Mouse (Mus musculus) A20 (cell line): ENCODE measurements around the gene Il9r.

Experiments
- DNase-seq: peaks from one replicate; pipeline ENCODE4 v3.0.0-alpha.2; 2011; ENCODE audit warnings: low read depth, low spot score

Gene Il9r

GRCm38 (mm10) chr11:32159176-32159575, 40.9 kb downstream of the Il9r start:
- no peak for DNase-seq

GRCm38 (mm10) chr11:32157791-32158594, 42.1 kb downstream of the Il9r start:
- no peak for DNase-seq

GRCm38 (mm10) chr11:32156854-32157630, 43.0 kb downstream of the Il9r start:
- no peak for DNase-seq

GRCm38 (mm10) chr11:32153216-32153615, 46.9 kb downstream of the Il9r start:
- DNase-seq = no peak

DNA sequence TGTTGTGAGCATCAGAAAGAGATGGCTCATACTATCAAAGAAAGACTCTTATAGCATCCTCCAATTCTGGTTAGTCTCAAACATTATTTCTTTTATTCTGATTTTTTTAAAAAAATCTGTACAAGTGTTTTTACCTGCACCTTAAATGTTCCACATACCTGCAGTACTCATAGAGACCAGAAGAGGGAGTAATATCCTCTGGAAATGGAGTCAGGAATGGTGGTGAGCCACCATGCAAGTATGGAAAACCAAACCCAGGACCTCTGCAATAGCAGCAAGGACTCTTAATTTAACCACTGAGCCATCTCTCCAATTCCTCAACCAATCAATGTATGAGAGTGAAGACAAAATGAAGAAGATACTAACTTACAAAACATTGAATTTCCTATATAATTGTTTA, 47.3 kb downstream of the Il9r start:
- peak; percentile 23 for DNase-seq

GRCm38 (mm10) chr11:32151243-32151642, 48.8 kb downstream of the Il9r start:
- DNase-seq = no peak

DNA sequence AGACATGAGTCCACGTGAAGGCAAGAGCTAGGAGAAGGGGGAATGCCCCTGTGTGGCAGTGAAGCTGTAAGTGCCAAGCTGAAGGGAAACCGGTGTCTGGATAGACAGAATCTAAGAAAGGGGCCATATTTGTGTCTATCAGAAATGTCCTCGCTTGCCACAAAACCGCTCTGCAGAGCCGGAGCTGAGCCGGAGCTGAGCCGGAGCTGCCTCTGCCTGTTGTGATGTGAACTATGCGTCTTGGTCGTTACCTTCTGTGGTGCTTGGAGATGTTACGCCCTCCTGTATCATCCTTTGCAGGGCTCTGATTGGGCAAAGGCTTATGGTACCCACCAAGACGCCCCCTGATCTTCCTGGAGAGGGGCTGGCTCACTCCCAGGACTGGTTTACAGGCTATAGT, 50.5 kb downstream of the Il9r start:
- DNase-seq = no peak

DNA sequence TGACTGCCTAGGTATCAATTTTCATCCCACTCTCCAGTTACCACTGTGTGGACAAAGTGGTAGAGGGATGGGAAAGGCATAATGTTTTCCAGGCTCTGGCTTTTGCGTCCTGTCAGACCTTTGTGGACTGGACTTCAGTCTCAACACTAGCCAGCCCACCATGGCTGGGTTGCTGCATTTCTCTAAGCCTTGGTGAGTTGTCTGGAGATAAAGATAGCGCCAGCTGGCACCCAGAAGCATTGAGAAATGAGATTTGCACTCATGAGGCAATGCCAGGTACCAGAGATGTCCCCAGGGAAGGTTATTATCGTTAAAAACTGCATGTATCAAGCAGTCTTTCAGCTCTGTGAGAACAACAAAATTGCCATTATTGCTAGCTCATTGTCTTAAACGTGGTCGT, 57.3 kb downstream of the Il9r start:
- DNase-seq = no peak

GRCm38 (mm10) chr11:32141627-32142586, 58.2 kb downstream of the Il9r start:
- DNase-seq = no peak

- peak; percentile 62 for DNase-seq
Observed at GRCm38 (mm10) chr11:32141034-32141433, 59.0 kb downstream of the Il9r start.

DNA sequence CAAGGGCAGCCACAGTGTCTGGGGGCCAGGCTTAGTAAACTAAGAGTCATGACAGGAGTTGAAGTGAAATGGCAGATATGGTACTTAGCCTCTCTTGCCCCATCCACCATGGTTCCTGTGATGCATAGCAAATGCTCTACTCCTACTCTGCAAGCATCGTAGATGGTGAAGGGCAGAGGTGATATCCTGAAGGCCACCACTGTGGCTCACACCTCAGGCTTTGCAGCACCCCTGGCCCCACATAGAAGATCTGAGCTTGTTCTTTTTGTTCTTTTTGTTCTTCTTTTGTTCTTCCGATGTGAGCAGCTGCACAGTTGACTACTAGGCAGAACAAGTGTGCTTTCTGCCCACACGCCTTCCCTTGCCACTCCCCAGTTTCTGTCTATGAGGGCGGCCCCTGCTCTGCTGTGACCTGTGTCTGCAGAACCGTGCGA, 60.5 kb downstream of the Il9r start:
- no peak for DNase-seq

- DNase-seq = no peak
Observed at GRCm38 (mm10) chr11:32138614-32138964, 61.5 kb downstream of the Il9r start.

DNA sequence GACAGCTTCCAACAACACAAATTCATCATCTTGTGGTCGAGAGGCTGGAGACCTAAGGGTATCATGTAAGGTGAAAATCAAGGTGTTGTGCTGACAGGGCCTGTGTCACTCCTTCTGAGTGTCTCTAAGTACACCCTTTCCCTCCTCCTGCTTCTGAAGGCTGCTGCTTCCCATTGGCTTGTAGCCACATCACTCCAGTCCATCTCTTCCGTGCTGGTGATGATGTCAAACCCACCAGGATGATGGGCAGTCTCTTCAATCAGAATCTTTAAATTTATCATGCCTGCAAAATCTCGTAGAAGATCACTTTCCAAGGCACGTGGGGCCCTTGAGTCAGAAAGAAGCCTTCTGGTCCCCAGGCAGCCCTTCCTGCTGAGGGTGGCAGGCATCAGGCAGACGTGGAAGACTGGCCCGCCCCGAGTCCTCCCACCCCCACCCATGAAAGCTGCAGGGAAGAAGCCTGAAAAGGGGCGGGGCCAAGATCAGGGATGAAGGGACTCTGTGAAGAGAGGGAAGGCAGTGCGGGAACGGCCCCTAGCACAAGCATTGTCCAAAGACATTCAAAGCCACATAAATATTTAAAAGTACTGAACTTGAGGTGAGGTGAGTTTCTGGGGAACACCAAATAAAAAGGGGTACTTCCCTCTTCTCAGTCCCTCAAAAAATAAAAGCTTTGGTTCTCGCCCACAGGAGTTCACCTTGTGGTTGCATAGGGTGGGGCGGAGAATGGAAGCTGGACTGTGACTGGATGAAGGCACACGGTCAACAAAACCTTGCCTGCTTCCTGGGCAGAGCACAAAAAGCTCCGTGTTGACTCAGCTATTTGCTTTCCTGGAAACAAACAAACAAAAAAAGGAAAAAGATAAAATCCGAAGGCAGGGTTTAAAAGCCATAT, 62.1 kb downstream of the Il9r start:
- no peak for DNase-seq
